Mouse (Mus musculus): ENCODE measurements around the gene Tomt.

- TF ChIP-seq CTCF (IDR thresholded peaks at IDR 0.05; ENCODE audit: low read depth, low read length) (no peak), TAL1 (conservative IDR thresholded peaks at IDR 0.05; ENCODE audit: low read depth, low read length) (no peak), GATA1 (IDR thresholded peaks at IDR 0.05; ENCODE audit: borderline replicate concordance, low read length) (no peak), GATA2 (IDR thresholded peaks at IDR 0.05; ENCODE audit: borderline replicate concordance, low read depth, low read length) (no peak)
Observed at GRCm38 (mm10) chr7:101888460-101888859, 17.7 kb downstream of the Tomt start.
